Mouse (Mus musculus): Measurements from ENCODE around the gene Fancg.

DNA sequence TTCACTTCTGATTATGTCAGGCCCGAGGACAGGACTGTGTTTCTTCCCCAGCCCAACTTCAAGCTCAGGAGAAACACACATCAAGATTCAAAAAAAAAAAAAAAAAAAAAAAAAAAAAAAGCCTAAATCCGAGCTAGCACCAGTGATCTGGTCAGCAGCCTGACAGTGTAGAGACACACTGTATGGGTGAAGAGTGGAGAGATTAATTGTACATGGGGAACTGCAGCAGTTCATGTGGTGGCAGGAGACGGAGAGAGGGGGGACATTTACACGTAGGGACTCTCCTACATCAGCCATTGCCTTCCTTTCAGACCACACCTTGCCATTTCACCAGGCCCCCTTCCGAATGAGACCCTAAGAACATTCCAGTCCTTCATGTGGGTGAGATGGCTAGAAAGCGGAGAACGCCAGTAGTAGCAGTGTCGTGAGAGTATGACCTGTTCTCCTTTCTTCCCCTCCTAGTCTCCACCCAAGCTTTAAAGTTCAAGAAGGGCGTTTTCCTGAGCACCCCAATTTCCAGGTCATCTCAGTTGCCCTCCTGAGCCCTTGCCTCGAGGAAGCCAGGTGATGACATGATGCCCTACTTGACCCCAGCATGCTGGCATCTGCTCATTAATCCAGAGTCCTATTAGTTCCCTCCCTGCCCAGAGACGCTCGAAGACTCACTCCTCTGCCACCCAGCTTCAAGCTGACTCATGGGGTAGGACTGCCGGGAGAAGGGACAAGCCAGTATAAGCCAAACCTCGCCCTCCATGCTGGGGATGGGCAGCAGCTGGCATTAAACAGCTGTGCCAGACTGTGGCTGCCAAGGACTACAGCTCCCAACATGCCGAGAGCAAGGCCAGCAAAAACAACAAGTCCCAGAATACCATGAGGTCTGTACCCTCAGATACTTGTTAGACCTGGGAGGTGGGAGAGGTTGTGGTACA is 28.5 kb upstream of the Fancg start:
- peak; percentile 94 to 99 (median 98) for TF ChIP-seq MYOG (IDR thresholded peaks at IDR 0.05; ENCODE audit: control insufficient read depth in 1 of 3, insufficient read depth in 1 of 3, insufficient read length in 2 of 3, low read depth in 2 of 3)
- TF ChIP-seq POLR2A (IDR thresholded peaks at IDR 0.05; ENCODE audit: insufficient read length, low read depth): peak; percentile 56
- TF ChIP-seq MYOD1 (IDR thresholded peaks at IDR 0.05; ENCODE audit: control insufficient read depth in 1 of 3, insufficient read length in 2 of 3, low read depth in 2 of 3): peak; percentile 84 to 98 (median 98)

All from myocyte (in vitro differentiated cells).